Mouse (Mus musculus): ENCODE measurements around the gene Odr4.

Gene Odr4

DNA sequence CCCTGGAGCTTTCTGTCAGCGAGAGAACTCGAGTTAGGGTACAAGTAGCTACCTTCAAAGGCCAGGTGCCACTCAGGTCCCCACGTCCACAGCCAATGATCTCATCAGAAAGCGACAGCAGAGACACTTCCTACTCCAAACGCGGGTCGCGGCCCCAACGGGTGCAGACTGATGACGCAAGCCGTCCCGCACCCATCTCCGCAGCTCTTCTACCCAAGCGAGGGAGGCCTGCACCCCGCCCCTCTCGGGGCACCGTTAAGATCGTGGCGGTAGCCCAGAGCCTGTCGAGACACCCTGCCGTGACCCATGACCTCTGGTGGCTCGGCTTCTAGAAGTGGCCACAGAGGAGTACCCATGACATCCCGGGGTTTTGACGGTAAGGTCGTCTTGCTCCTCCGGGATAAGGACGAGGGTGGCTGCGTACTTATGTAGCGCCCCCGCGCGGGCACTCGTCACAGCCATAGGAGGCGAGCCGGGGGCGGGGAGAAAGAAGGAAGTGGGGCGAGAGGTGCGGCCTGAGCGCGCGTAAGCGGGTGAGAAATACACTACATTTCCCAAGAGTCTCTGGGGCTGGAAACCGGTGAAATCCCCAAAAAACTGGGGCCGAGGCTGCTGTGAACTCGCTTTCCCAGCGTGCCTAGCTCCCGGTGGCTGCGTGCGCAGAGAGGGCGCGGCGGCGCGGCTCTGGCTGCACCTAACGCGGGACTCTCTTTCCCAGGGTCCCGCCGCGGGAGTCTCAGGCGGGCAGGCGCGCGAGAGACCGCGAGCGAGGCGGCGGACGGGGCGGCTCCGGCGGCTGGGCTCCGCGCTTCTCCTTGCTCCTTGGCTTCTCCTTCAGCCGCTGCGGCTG lies at the start of gene Odr4, which contains the start of gene Tpr:
Odr4 (minus strand) TSS at position 443 of the 850 bp plus-strand sequence.
Tpr (plus strand) TSS at position 201 of the 850 bp plus-strand sequence.
- DNase-seq (ENCODE audit: extremely low spot score), result peak; percentile 99

DNA sequence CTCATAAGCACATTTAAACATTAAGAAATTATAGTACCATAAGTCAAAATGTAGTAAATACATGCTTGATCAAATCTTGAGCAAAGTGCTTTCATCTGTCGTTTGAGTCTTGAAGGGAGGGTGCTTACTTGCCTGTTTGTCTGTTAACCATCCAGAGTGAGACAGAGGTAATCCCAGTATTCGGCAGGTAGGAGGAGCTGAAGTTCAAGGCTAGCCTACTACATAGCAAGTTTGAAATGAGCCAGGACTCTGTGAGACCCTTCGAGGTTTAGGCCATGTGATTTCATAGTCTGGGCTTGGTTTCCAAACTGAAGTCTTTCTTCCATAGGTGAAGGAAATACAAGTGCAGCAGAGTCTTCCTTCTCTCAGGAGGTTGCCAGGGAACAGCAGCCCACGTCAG lies 48.9 kb upstream of the Odr4 start:
- no peak for DNase-seq (ENCODE audit: extremely low spot score)

DNA sequence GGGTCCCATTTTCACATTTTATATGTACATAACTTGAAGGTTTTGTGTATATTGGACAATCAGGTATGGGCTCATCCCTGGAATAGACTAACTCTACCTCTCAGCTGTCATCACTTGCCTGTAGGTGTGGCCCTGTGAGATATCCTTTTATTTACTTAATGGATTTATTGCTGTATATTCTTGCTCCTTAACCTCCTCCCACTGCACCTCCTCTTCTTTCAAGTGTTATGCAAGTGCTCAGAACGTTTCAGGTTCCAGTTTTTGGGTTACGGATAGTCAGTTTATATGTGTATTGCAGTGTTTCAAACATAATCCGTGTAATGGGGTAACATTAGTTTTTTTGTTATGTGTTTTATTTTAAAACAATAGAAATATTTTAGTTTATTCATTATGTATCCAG lies 45.8 kb upstream of the Odr4 start:
- no peak for DNase-seq (ENCODE audit: extremely low spot score)

DNA sequence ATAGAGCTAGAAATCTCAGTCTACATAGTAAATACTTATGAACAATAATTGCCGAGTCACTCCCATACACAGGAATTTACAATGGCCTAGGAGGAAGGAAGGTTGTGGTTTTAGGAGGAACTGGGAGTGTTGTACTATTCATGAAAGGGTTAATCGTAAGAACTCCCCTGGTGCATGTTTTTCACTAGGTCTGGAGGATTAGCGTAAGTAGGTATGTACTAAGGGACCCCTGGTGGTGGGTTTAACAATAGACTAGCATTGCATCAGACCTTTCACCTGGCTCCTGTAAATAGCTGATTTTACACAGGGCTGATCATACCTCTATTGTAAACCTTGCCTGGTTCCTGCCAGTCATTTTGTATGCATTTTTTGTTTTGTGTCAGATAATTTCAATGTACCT lies 33.3 kb upstream of the Odr4 start:
- DNase-seq (ENCODE audit: extremely low spot score), result no peak

DNA sequence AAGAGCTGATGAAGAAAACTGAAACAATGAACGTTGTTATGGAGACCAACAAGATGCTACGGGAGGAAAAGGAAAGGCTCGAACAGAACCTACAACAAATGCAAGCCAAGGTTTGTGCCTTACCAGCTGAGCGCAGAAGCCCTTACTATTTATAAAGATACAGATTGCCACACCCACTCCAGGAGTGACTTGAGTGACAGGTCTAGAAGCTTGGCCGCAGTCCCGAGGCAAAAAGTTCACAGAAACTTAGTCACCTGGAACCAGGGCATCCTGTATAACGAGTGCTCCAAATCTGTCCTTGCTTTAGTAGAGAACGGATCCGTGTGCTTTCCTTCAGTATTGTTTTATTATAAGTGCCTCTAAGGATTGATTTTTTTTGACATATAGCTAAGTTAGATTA lies 32.8 kb upstream of the Odr4 start:
- no peak for DNase-seq (ENCODE audit: extremely low spot score)

DNA sequence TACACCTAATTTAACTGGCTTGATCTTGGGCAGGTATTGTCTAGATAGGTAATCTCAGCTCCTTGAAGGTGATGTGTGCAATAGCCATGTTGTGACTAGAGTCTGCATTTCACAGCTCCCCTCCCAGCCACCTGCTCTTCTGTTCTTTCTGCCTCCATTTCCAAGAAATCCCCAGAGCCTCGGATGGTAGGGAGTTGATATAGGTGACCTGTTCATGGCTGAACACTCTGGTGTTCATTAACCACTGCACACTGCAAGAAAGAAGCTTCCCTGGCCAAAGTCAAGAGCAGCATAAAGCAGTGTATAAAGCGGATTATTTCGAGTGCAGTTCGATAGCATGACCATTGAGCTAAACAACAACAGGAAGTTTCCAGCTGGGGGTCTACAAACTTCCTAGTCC lies 25.5 kb upstream of the Odr4 start:
- no peak for DNase-seq (ENCODE audit: extremely low spot score)

DNA sequence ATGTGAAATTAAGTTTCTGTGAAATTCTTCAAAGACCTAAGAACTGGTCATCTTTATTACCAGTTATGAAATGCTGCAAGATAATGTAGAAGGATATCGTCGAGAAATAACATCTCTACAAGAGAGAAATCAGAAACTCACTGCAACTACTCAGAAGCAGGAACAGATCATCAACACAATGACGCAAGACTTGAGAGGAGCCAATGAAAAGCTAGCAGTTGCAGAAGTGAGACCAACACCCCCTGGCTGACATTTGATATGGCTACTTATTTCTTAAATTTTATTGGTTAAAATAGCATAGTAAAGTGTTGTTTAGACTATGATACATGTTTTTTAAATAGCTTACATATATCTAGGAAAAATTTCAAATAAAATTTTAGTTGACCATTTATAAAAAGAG lies 23.1 kb upstream of the Odr4 start:
- no peak for DNase-seq (ENCODE audit: extremely low spot score)

DNA sequence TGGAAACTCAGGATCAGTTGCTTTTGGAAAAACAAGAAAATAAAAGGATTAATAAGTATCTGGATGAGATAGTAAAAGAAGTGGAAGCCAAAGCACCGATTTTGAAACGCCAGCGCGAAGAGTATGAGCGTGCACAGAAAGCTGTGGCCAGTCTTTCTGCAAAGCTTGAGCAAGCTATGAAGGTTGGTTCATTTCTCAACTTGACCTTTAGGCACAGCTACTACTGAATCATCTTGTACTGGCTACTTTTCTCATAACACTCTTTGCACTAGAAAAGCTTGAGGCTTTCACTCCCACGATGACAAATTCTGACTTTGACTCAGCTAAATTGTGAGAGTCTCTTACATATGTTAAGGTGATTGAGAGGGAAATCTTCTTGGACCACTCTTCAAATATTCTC lies 17.1 kb upstream of the Odr4 start:
- DNase-seq (ENCODE audit: extremely low spot score), result no peak

DNA sequence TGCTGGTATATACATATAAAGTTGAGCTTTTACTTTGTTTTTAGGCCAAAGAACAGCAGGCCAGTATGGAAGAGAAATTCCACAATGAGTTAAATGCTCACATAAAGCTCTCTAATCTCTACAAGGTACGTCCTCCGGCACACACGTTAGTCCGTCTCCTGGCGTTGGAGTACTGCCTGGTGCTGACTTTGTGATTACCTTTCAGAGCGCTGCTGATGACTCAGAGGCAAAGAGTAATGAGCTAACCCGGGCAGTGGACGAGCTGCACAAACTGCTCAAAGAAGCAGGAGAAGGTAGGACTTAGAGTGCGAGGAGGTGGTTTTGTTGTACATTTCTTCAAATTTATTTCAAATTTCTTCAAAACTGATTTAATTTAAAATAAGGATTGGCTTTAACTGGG lies 14.4 kb upstream of the Odr4 start:
- DNase-seq (ENCODE audit: extremely low spot score), result no peak

DNA sequence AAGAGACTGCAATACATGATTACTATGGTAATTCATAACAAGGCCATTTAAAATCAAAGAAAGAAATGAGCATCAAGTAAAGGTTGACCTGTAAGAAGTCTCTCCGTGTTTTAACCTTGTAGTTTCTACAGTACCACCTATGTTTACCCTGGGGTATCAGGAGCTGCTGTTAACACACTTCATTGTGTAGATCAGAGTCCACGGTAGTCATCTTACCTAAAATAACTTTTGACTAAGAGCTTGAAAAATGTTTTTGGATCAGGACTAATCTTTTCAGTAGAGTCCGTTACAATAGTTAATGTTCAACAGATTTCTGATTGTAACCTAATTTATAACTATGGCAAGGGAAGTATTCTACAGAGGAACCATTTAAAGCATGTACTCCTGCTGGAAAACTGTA lies 11.7 kb upstream of the Odr4 start:
- no peak for DNase-seq (ENCODE audit: extremely low spot score)

DNA sequence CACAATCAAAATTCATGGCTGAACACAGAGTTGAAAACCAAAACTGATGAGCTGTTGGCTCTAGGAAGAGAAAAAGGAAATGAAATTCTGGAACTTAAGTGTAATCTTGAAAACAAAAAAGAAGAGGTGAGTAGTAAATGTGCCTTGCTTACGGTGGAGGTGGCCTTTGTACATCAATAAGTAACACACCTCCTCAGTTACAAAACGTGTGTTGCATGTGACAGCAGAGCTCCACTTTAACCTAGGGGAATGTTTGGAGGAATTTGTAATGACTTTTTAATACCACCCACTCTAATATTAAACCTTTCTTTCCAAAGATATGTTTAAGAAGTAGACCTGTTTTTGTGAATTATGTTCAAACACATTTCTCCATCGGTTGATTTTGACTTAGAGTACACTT lies 11.0 kb upstream of the Odr4 start:
- no peak for DNase-seq (ENCODE audit: extremely low spot score)

DNA sequence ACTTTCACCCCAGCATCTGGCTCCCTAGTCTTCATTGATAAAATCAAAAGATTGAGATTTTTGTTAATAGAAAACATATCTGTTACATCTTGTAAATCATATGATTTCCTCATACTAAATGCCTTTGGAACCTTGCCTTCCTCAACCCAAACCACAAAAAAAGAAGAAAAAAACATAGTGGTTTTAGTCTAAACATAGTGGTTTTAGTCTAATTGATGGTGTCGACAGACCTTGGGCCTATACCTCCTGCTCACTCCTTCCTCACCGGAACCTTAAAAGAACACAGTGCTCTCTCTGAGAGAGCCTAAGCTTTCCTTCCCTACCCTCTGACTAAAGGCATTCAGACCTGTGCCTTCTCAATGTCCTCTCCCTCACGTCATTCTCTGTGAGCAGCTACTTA lies 3.1 kb upstream of the Odr4 start:
- DNase-seq (ENCODE audit: extremely low spot score), result no peak

DNA sequence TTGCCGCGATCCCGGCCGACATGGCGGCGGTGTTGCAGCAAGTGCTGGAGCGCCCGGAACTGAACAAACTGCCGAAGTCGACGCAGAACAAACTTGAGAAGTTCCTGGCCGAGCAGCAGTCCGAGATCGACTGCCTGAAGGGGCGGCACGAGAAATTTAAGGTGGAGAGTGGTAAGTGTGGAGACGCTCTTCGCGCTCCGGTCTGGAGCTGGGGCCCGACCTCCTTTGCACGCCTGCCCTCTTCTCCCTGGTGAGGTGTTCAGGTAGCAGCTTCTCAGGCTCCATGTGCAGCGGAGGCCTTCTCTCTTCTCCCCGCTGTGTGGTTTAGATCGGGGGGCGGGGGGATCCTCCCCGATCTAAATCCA lies 590 bp upstream of the Odr4 start:
- DNase-seq (ENCODE audit: extremely low spot score), result no peak

DNA sequence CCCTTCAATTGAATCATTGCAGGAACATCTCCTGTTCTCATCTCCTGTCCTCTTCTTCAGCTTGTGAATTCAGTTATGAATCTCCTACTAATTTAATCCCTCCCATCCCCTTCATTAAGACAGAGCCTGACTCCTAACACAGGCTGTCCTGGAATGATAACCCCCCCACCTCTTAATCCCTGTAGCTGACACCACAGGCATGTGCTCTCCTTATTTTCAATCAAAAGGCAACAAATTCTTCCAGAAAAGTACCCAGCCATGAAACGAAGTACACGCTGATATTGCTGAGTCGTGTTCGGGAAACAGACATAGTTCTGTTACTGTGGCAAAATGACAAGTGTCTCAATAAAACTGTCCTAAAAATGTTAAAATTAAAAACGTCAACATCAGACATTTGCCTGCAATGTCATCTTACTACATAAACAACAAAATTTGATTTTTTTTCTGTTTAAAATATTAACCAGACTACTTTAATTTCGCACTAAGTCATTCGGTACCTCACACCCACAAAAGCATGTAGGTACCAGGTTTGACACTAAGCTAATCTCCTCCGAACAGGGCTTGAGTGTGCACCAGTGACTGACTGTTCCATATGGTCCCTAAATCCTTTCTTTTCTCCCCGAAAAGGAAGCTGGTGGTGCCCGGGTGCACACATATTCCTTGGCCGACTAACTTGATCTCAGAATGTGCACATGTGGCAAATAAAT lies 796 bp downstream of the Odr4 start:
- no peak for DNase-seq (ENCODE audit: extremely low spot score)

DNA sequence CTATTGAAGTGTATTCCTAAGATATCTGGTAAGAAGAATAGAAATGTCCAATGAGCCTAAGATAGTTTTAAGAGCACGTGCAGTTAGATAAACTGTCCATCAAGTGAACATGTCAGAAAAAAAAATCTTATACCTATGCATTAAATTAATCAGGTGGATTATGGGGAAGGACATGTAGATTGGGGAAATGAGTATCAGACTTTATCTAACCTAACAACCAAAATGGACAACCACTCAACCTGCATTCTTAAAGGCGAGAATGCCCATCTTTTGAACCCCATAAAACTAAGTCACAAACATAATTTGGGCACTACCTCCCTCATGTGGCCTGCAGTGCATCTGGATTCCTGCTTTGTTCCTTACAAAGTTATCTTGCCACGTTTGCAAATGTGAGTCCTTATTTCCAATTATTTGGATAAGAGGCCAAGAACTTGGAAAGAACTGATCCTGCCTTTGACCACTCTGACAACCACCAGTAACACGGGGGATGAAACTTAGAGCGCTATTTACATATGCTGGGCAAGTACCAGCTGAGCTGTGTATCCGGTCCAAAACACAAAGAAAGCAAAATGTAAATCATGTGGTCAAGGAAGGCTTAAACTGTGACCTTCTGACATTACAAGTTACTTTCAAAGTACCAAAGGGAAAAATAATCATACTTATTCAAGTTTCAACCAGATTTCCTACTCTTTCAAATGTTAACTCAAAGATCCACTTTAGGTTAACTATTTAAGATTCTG lies 3.3 kb downstream of the Odr4 start:
- DNase-seq (ENCODE audit: extremely low spot score), result no peak

DNA sequence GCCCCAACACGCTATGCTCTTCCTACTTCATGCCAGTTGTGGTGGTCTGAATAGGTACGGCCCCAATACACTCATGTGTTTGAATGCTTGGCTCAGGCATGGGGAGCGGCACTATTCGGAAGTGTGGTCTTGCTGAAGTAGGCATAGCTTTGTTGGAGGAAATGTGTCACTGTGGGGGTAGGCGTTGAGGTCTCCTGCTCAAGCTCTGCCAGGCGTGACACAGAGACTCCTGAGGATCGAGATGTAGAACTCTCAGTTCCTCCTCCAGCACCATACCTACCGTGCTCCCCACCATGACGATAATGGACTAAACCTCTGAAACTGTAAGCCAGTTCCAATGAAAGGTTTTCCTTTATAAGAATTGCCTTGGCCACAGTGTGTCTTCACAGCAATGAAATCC lies 5.3 kb downstream of the Odr4 start:
- no peak for DNase-seq (ENCODE audit: extremely low spot score)

DNA sequence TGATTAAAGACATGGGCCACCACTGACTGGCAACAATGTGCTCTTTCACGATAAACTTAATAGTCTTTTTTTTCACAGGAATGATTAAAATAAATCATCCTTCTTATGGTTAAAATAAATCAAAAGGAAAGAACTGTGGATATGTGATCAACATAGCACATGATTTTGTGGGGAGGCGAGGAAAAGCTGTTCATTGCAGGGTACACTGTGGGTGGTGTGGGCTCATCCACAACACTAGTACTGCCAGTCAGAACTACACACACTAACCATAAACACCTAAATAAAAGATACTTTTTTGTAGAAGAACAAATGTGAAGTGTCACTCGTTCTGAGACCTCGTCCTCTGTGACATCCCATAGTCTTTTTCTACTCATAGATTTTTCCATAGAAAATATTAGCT lies 8.7 kb downstream of the Odr4 start:
- no peak for DNase-seq (ENCODE audit: extremely low spot score)

DNA sequence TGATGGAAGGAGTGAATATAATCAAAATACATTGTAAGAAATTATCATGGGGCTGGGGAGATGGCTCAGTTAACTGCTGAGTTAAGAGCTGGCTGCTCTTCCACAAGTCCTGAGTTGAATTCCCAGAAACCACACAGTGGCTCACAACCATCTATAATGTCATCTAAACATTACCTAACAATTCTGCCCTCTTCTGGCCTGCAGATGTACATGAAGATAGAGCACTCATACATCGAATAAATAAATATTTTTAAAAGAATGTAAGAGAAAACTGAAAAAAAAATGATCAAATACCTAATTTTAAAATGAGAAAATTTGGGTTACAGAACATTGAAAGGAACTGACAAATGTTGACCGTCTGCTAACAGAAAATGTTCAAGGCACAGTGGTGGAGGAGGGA lies 18.6 kb downstream of the Odr4 start:
- DNase-seq (ENCODE audit: extremely low spot score), result no peak

DNA sequence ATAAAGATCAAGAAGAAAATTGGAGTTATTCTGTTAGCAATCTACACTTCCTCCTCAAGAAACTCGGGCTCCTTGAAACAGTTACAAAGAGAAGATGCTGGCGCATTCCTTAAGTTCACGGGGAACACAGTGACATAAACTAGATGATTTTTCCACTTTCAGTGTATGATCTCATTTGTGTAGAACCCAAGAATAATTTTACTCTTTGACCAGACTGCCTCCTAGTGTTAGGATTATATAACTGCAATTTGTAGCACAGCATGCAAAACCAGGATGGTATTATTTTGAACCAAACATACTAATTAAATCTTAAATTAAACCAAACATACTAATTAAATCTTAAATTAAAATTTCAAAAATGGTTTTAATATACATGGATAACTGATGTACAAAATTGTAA lies 20.0 kb downstream of the Odr4 start:
- no peak for DNase-seq (ENCODE audit: extremely low spot score)

DNA sequence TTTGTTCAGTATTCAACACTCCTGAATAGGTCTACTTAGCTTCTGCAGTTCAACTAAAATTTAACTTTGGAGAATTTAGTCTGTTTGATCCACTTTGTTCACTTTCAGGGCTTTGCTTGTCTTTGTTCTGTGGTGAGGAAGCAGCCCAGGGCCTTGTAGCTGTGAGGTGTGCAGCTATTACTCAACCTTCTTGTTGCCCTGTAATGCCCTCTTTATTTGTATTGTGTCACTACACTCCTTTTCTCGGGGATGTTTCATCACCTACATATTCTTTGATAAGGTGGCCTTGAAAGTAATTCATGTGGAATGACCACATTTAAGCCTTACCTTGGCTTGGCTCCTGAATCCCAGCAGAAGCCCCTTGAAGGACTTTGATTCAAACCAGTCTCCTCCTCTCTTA lies 32.0 kb downstream of the Odr4 start:
- no peak for DNase-seq (ENCODE audit: extremely low spot score)

DNA sequence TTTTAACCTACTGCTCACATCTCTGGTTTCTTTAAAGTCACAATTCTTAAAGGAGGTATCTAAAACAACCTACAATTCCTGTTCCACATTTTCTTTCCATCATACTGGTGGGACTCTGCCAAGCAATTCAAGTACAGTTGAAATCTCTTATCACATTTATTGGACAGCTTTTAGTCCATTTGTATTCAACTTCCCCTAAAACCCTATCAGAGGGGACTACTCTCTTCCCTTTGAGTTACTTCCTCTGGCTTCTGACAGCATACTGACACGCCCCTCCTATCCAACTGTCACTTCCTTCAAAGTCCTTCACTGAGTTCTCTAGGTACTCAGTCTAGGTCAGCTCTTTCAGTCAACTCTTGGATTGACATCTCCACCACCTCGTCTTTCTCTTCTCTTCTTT lies 57.8 kb downstream of the Odr4 start:
- no peak for DNase-seq (ENCODE audit: extremely low spot score)

DNA sequence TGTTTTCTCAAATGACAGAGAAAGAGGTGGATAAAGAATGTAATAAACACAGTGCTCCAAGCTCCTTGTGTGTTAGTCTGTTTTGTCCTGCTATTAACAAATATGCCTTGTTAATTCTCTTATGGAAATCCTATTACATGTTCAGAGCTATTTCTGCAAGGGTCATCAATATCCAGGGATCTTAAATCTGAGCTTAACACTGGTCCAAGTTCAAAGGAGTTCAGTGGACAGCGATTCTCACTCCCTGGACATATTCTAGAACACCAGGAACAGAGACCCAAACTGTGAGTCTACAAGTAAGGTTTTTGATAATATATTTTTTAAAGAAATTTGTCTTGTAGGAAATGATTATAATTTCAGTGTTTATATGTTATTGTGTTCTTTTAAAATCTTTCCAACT lies 73.7 kb downstream of the Odr4 start, which contains the start of gene Pdc:
Pdc (plus strand) TSS at position 213 of the 400 bp plus-strand sequence.
- DNase-seq (ENCODE audit: extremely low spot score), result no peak

Data from embryo, embryonic 9.5 days (tissue).